Mouse (Mus musculus) T-helper 1 cell (primary cell): ENCODE results near the gene Aebp1.

Experiments
- in situ Hi-C: fragments of 300-600 bp; cut with MboI, MseI; formaldehyde crosslinking; loops from one replicate; pipeline ENCODE4 v1.15.1; 2025; ENCODE audit warnings: high pct_unique_total_duplicates

The Aebp1 gene

DNA sequence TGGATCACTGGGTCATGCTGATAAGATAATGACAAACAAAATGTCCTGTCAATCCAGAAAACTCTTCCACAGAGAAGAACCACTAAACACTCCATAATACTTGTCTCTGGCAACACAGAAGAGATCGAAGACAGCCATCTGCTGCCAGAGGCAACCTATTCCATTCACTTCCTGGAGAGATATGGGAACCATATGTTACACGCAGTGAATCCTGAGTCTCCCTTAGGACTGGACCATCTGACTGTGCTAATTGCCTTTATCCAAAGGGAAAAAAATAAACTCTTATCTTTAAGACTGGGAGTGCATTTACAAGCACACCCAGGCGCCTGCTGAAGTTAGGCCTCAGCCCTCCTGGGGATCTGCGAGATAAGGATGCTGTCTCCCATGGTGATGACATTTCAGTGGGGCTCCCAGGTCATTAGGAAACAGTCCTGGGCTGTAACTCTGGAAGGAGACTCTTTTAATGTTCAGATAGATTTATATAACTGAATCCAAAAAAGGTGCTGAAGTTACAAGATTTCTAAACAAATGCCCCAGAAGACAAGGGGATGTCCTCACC is 31.1 kb downstream of the Aebp1 start:
- in situ Hi-C loops: no loop called here

DNA sequence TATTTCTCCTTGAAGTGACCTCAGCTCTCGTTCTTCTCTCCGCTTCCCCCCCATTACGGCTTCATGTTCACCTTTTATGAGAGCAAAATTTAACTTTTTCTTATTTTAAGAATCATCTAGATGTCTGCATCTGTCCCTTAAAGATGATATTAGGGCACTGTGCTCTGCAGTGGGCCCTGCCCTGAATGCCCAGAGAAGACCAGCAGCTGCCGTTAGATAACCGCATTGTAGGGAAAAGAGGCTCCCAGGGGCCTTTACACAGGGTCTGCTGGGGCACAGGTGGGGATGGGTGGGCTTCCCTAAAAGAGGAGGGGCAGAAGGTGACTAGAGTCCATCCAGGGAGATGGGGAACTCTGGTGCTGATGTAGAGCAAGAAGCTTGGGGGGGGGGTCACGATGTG is 32.1 kb downstream of the Aebp1 start:
- in situ Hi-C loops: no loop called here

- in situ Hi-C loops: no loop called here
These were observed 35.5 kb downstream of the Aebp1 start for GRCm38 (mm10) chr11:5897230-5897629.

DNA sequence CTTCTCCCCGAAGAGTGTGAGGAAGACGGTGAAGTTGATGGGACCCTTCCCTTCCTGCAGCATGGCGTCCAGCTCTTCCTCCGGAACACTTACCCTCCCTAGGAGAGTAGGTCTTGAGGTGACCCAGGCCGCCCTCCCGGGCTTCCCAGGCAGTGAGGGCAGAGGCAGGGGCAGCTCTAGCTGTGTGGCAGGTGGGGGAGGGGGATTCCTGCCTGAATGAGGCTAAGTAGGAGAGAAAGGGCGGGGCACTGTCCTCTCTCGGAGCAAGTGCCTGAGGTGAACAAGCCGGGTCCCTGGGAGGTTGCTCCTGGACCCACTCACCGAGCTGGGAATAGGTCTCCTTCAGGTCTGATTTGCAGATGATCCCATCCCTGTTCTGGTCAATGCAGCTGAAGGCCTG is 36.1 kb downstream of the Aebp1 start:
- in situ Hi-C loops: no loop called here

- in situ Hi-C loops: no loop called here
These were observed 36.8 kb downstream of the Aebp1 start, which contains the start of gene Myl7 for GRCm38 (mm10) chr11:5898531-5898930. TSS of gene Myl7 (minus strand) at chr11:5898782.

- in situ Hi-C loops: no loop called here
These were observed 37.5 kb downstream of the Aebp1 start for GRCm38 (mm10) chr11:5899286-5899685.

GRCm38 (mm10) chr11:5901320-5901719 is 39.6 kb downstream of the Aebp1 start:
- in situ Hi-C loops: loop anchor here (5.0 kb wide), 1 partner anchor 94 kb away; no protein-coding TSS in a partner anchor

- in situ Hi-C loops: loop anchor here (5.0 kb wide), 1 partner anchor 95 kb away; no protein-coding TSS in a partner anchor
These were observed 40.2 kb downstream of the Aebp1 start for GRCm38 (mm10) chr11:5901950-5902349.

DNA sequence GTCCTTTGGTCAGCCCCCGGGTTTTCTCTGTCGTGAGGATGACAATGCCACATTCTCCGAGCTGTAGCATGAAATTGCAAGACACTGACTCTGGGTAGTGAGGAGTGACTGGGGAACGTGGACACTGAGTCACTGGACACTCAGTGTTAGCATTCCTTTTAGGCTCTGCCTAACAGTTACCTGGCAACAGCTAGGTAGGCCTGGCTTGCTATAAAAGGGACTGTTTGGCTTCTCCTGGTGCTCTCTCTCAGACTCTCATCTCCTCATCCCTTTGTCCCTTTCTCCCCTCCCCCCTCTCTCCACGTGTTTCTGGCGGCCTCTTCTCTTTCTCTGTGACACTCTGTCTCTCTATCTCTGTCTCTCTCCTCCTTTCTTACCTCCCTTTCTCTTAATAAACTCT is 40.6 kb downstream of the Aebp1 start:
- in situ Hi-C loops: loop anchor here (5.0 kb wide), 1 partner anchor 95 kb away; no protein-coding TSS in a partner anchor

DNA sequence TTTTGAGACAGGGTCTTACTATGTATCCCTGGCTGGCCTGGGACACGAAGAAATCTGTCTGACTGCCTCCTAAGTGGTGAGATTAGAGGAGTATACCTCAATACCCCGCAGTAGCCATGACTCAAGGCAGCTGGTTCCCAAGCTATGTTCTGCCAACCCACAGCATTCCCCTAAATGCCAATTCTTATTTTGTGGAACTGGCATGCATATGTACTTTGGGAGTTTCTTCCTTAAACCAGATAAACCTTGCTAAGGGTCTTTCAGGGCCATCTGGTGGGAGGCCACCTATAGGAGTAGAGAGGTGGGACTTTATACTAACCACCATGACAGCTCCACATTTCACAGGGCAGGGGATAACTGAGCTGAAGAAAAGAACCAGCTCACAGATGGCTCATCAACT is 42.1 kb downstream of the Aebp1 start:
- in situ Hi-C loops: loop anchor here (5.0 kb wide), 1 partner anchor 97 kb away; no protein-coding TSS in a partner anchor

- in situ Hi-C loops: loop anchor here (5.0 kb wide), 1 partner anchor 97 kb away; no protein-coding TSS in a partner anchor
These were observed 42.6 kb downstream of the Aebp1 start for GRCm38 (mm10) chr11:5904357-5904756.

- in situ Hi-C loops: loop anchor here (5.0 kb wide), 2 partner anchors 53 to 98 kb away; no protein-coding TSS in a partner anchor
These were observed 43.1 kb downstream of the Aebp1 start for GRCm38 (mm10) chr11:5904871-5905270.

DNA sequence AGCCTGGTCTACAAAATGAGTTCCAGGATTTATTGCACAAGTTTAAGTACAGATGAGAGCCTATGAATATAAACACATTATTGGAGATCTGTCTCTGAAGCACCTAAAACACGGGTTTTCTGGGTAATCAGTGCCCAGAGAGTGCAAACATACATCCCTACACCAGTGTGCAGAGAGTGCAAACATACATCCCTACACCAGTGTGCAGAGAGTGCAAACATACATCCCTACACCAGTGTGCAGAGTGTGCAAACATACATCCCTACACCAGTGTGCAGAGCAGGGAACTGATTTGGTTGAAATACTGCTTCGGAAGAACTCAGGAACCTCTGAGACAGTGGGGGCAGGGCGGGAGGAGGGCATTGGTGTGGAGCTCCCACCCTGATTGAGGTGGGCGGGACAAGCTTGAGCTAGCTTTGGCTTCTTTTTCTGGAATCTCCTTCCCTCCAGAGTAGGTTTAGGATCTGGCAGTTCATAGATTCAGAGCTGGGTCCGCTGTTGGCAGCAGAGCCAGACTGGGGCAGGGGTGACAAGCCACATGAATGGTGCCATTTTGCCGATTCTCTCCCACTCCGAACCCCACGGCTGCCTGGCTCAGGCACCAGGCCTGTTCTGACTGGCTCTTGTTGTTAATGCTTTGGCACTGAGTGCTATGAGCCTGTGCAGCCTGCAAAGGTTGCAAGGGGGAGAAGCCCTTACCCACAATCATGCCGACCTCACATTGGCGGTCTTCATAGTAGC is 44.2 kb downstream of the Aebp1 start:
- in situ Hi-C loops: loop anchor here (5.0 kb wide), 1 partner anchor 54 kb away; no protein-coding TSS in a partner anchor

DNA sequence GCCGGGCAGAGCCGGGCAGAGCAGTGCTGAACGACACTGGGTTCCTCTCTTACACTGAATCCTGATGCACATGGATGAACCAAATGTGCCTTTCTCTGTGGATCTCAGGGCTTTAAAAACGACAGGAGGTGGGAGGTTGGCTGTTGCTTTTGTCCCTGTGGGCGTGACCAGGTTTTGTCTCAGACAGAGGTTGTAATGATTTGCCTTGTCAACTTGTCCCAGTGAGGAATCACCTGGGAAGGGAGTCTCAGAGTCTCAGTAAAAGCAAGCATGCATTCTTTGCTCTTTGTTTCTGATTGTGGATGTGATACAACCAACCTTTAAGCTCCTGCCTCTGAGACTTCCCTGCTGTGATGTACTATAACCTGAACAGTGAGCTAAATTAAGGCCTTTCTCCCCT is 45.3 kb downstream of the Aebp1 start:
- in situ Hi-C loops: loop anchor here (5.0 kb wide), 1 partner anchor 55 kb away; no protein-coding TSS in a partner anchor

DNA sequence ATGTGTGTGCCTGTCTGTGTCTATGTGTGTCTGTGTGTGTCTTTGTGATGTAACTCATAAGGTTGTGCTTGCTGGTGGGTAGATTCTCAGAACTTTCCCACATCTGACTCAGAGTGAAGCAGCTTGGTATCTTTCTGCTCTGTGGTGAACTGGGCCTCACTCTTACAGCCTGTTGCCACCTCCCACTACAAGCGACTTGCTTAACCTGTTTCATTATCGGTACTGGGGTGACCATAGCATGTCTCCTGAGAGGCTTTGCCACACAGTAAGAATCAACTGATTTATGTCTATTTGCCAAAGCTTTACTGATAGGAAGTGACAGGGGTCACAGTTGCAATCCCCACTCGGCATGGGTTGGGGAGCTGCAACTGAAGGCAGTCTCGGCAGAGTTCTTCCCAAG is 46.9 kb downstream of the Aebp1 start:
- in situ Hi-C loops: loop anchor here (5.0 kb wide), 1 partner anchor 56 kb away; no protein-coding TSS in a partner anchor

GRCm38 (mm10) chr11:5912635-5913034 is 50.9 kb downstream of the Aebp1 start:
- in situ Hi-C loops: no loop called here

DNA sequence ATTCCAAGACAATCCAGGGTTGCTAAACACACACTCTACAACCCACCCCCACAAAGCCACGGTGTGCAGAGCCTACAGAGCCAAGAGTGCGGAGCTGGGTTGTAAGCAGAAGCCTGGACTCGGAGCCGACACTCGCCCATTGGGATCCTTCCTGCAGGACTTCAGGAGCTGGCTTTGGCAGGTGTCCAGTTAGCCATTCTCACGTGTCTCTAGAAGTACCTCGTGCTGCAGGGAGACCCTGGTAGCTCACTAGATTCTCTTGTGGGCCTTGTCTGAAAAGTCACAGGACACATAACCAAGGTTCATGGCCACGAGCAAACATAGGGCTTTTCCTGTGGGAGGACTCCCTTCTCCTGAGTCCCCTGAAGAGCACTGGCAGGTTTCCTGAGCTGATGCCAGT is 51.5 kb downstream of the Aebp1 start:
- in situ Hi-C loops: no loop called here

DNA sequence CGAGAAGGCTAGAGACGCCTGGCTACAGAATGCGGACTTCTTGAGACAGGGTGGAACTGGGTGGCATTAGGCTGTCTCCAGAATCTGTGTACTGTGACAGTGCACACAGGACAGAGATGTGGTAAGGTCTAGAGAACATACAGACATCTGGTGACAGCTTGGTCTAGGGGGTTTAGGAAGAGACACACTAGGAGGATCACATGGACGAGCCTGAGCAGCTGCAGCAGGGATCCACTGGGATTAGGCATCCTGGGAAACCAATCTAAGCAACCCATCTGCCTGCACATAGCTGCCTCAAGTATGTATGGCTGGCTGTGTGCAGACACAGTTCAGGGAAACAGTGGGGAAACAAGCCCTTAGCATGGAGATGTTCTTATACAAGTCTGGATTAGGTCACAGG is 52.2 kb downstream of the Aebp1 start:
- in situ Hi-C loops: no loop called here

DNA sequence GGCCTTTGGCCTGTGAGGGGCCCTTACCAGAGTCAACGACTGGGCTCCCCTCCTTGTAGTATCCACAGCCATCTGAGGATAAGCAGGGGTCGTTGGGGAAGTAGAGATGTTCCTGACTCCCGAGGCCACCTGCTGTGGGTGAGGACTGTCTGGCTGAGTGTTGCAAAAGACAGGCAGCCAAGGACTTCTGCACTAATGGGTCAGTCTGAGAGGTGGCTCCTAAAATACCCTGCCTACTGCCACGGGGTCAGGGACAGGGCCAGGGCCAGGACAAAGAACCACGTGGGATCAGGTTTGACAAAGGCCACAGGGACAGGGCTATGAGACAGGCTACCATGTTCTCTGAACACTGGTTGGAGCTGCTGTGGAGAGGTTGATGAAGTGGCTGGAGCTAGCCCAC is 53.2 kb downstream of the Aebp1 start:
- in situ Hi-C loops: no loop called here

- in situ Hi-C loops: no loop called here
These were observed 53.9 kb downstream of the Aebp1 start for GRCm38 (mm10) chr11:5915429-5916177.

DNA sequence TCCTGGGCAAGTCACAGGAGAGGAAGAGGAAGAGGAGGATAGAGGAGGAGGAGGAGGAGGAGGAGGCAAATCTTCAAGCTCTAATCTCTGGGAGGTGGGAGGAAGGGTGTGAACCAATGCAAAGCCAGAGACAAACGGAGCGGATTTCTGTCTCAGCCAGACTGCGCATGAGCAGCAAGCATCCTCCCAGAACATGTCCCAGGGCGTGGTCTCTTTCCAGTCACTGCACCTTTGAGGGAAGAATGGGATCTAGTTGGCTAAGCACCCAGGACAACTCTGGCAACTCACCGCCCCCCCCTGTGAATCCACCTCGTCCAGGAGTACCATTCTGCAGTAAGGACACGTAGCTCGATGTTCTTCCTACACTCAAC is 54.4 kb downstream of the Aebp1 start:
- in situ Hi-C loops: no loop called here

DNA sequence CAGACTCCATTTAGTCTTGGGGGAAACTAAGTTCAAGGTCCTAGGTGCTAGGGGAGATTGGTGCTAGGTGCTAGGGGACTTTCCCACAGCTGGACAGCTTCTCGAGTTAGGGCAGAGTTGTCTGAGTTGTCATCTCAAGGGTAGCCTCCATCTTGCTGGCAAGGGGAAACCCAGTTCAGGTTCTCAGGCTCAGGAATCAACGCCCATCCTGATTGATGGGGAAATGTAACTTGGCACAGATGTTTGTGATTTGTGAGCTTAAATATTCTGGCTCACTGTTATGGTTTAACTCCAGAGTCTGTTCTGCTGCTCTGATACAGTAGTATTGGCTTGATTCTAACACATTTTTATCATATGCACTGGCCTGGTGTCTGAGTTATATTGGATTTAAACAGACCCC is 56.4 kb downstream of the Aebp1 start:
- in situ Hi-C loops: no loop called here
